Mouse (Mus musculus) embryonic facial prominence, embryonic 14.5 days (tissue): ENCODE data around the gene Olfr1395. TPM values are rescaled to one million over a fixed set of nuclear protein-coding genes. Genes with fewer than 3 reads are reported as not detected.

Source experiments
- ATAC-seq: fragments of 200-750 bp; cut with Nextera tagmentation; 2 replicates; pipeline ENCODE4 v1.8.0; 2017; ENCODE audit warnings: low read depth, moderate number of reproducible peaks, moderate TSS enrichment
- DNase-seq: peaks from one replicate; pipeline ENCODE4 v3.0.0-alpha.2; 2015; ENCODE audit warnings: low spot score
- H3K27ac ChIP-seq: fragments of 300-500 bp; sonication (generic); replicated peaks from 2 replicates; pipeline ENCODE4 v1.5.1; 2014; ENCODE audit warnings: low read depth, mild to moderate bottlenecking, low read length, moderate library complexity
- H3K27me3 ChIP-seq: fragments of 300-500 bp; sonication (generic); replicated peaks from 2 replicates; pipeline ENCODE4 v1.6.1; 2014; ENCODE audit warnings: low read length; ENCODE audit not compliant: control insufficient read depth, insufficient read depth
- H3K36me3 ChIP-seq: fragments of 300-500 bp; sonication (generic); 2 replicates; pipeline ENCODE4 v1.6.1; 2014; ENCODE audit warnings: low read length, mixed read lengths; ENCODE audit not compliant: control insufficient read depth, insufficient read depth
- H3K4me1 ChIP-seq: fragments of 300-500 bp; sonication (generic); 2 replicates; pipeline ENCODE4 v1.6.1; 2014; ENCODE audit warnings: antibody characterized with exemption, low read length; ENCODE audit not compliant: control insufficient read depth, insufficient read depth
- H3K4me2 ChIP-seq: fragments of 300-500 bp; sonication (generic); 2 replicates; pipeline ENCODE4 v1.6.1; 2014; ENCODE audit warnings: low read depth, mild to moderate bottlenecking, low read length, moderate library complexity, mixed read lengths
- H3K4me3 ChIP-seq: fragments of 300-500 bp; sonication (generic); 2 replicates; pipeline ENCODE4 v1.5.1; 2014; ENCODE audit warnings: low read depth, mild to moderate bottlenecking, low read length
- H3K9ac ChIP-seq: fragments of 300-500 bp; sonication (generic); 2 replicates; pipeline ENCODE4 v1.6.1; 2014; ENCODE audit warnings: low read depth, mild to moderate bottlenecking, low read length, moderate library complexity, mixed read lengths
- H3K9me3 ChIP-seq: fragments of 300-500 bp; sonication (generic); 2 replicates; pipeline ENCODE4 v1.6.1; 2016; ENCODE audit warnings: low read length; ENCODE audit not compliant: control insufficient read depth
- WGBS: fragments of 180-500 bp; shearing (Covaris S2); extraction: QIAGEN DNeasy Blood & Tissue Kit; methylation state at CpG from one replicate; pipeline ENCODE4 v1.1.7; 2014; 5-methylcytosine and 5-hydroxymethylcytosine counted together
- polyA plus RNA-seq: library from polyadenylated mRNA; unstranded; fragments of >200 nt; fragmentation: Nextera tagmentation; extraction: Ambion mirVana; gene quantifications from 2 replicates; pipeline ENCODE4 v1.2.1, GENCODE M21; 2014

The Olfr1395 gene
- polyA plus RNA-seq, 1 experiment from 2014 or later: 0.10 TPM

GRCm38 (mm10) chr11:49107650-49108537, 34.2 kb upstream of the Olfr1395 start:
- DNase-seq: no peak
- H3K4me1 ChIP-seq: no peaks in the 10 kb centered on the region
- H3K27ac ChIP-seq: no peak overlapping the region
- no peak overlapping the region for H3K4me3 ChIP-seq
- no peaks in the 10 kb centered on the region for H3K36me3 ChIP-seq
- ATAC-seq: no peak
- no peak overlapping the region for H3K4me2 ChIP-seq
- no peaks in the 10 kb centered on the region for H3K27me3 ChIP-seq
- WGBS: 55% methylated on average over 10 of the region's 10 CpGs
- no peaks in the 10 kb centered on the region for H3K9me3 ChIP-seq
- no peak overlapping the region for H3K9ac ChIP-seq

GRCm38 (mm10) chr11:49108833-49109232, 33.2 kb upstream of the Olfr1395 start:
- H3K9me3 ChIP-seq: no peaks in the 10 kb centered on the region
- H3K4me1 ChIP-seq: no peaks in the 10 kb centered on the region
- H3K36me3 ChIP-seq: no peaks in the 10 kb centered on the region
- H3K27me3 ChIP-seq: no peaks in the 10 kb centered on the region
- H3K27ac ChIP-seq: no peak overlapping the region
- ATAC-seq (no peak), DNase-seq (no peak)
- 30% methylated on average over 1 of the region's 1 CpGs for WGBS
- no peak overlapping the region for H3K4me3 ChIP-seq
- H3K4me2 ChIP-seq: no peak overlapping the region
- no peak overlapping the region for H3K9ac ChIP-seq

GRCm38 (mm10) chr11:49111000-49111399, 31.1 kb upstream of the Olfr1395 start:
- Histone ChIP-seq H3K4me3 (no peak overlapping the region), H3K4me1 (no peaks in the 10 kb centered on the region), H3K4me2 (no peak overlapping the region), H3K36me3 (no peaks in the 10 kb centered on the region), H3K27me3 (no peaks in the 10 kb centered on the region), H3K9ac (no peak overlapping the region), H3K9me3 (no peaks in the 10 kb centered on the region), H3K27ac (no peak overlapping the region)
- no peak for DNase-seq
- WGBS: 48% methylated on average over 1 of the region's 1 CpGs
- ATAC-seq: no peak

- ATAC-seq (no peak), DNase-seq (no peak)
- Histone ChIP-seq H3K4me1 (no peaks in the 10 kb centered on the region), H3K27me3 (no peaks in the 10 kb centered on the region), H3K27ac (no peak overlapping the region), H3K9ac (no peak overlapping the region), H3K9me3 (no peaks in the 10 kb centered on the region), H3K4me2 (no peak overlapping the region), H3K36me3 (no peaks in the 10 kb centered on the region), H3K4me3 (no peak overlapping the region)
- 82% methylated on average over 6 of the region's 6 CpGs for WGBS
Observed at GRCm38 (mm10) chr11:49112624-49113219, 29.4 kb upstream of the Olfr1395 start.

- WGBS: 60% methylated on average over 2 of the region's 2 CpGs
- Histone ChIP-seq H3K36me3 (no peaks in the 10 kb centered on the region), H3K4me3 (no peak overlapping the region), H3K4me2 (no peak overlapping the region), H3K27me3 (no peaks in the 10 kb centered on the region), H3K9me3 (no peaks in the 10 kb centered on the region), H3K9ac (no peak overlapping the region), H3K4me1 (no peaks in the 10 kb centered on the region), H3K27ac (no peak overlapping the region)
- DNase-seq (no peak), ATAC-seq (no peak)
Observed at GRCm38 (mm10) chr11:49114158-49114557, 27.9 kb upstream of the Olfr1395 start.

GRCm38 (mm10) chr11:49114774-49115173, 27.3 kb upstream of the Olfr1395 start, which contains the start of gene Olfr1396:
Gene Olfr1396 (minus strand): TSS chr11:49114874.
- H3K4me2 ChIP-seq: no peak within 1 kb of the TSS
- H3K9me3 ChIP-seq: no peaks in the 10 kb centered on the region
- no peak within 1 kb of the TSS for H3K9ac ChIP-seq
- ATAC-seq (no peak), DNase-seq (no peak)
- H3K4me1 ChIP-seq: no peaks in the 10 kb centered on the region
- no peaks in the 10 kb centered on the region for H3K36me3 ChIP-seq
- H3K4me3 ChIP-seq: no peak within 1 kb of the TSS
- no peak within 1 kb of the TSS; the same call in 1 of the 2 replicates for H3K27ac ChIP-seq
- H3K27me3 ChIP-seq: no peaks in the 10 kb centered on the region

GRCm38 (mm10) chr11:49119635-49120034, 22.4 kb upstream of the Olfr1395 start:
- no peaks in the 10 kb centered on the region for H3K36me3 ChIP-seq
- ATAC-seq (no peak), DNase-seq (no peak)
- no peak overlapping the region for H3K27ac ChIP-seq
- no peak overlapping the region for H3K9ac ChIP-seq
- H3K27me3 ChIP-seq: no peaks in the 10 kb centered on the region
- no peaks in the 10 kb centered on the region for H3K4me1 ChIP-seq
- no peak overlapping the region for H3K4me2 ChIP-seq
- H3K4me3 ChIP-seq: no peak overlapping the region
- 79% methylated on average over 3 of the region's 3 CpGs for WGBS
- no peaks in the 10 kb centered on the region for H3K9me3 ChIP-seq

GRCm38 (mm10) chr11:49124169-49124568, 17.9 kb upstream of the Olfr1395 start:
- 90% methylated on average over 2 of the region's 2 CpGs for WGBS

More at GRCm38 (mm10) chr11:49124169-49124568, 17.9 kb upstream of the Olfr1395 start:
- ATAC-seq (no peak), DNase-seq (no peak)
- no peak overlapping the region for H3K9ac ChIP-seq
- no peaks in the 10 kb centered on the region for H3K9me3 ChIP-seq
- H3K27ac ChIP-seq: no peak overlapping the region
- H3K27me3 ChIP-seq: no peaks in the 10 kb centered on the region
- no peak overlapping the region for H3K4me3 ChIP-seq
- no peak overlapping the region for H3K4me2 ChIP-seq
- H3K36me3 ChIP-seq: no peaks in the 10 kb centered on the region
- H3K4me1 ChIP-seq: no peaks in the 10 kb centered on the region
